Mouse (Mus musculus): Measurements from ENCODE around the gene Mlxipl.

The Mlxipl gene

GRCm38 (mm10) chr5:135079578-135079977 lies 10.1 kb upstream of the Mlxipl start:
- DNase-seq (ENCODE audit: low spot score in 2 of 2), result no peak

DNA sequence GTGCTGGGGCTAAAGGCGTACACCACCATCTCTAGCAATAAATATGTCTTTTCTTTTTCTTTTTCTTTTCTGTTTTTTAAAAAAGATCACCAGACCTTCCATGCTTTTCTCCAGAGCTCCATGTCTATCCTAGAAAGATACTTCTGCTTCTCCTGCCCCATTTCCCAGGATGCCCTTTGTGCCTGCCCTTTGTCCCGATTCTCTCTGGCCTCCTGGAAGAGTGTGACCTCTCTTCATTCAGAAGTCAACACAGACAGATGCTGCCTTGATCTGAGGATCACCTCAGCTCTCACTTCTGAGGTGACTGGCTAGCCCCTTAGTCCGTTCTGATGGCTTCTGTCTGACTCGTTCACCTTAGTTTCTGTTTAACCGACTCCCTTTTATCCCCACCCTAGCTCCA lies 9.2 kb upstream of the Mlxipl start:
- DNase-seq (ENCODE audit: low spot score in 2 of 2), result no peak

- DNase-seq (ENCODE audit: low spot score in 2 of 2), result no peak
Observed at GRCm38 (mm10) chr5:135086871-135087270, 2.8 kb upstream of the Mlxipl start.

GRCm38 (mm10) chr5:135100981-135101380 lies 11.3 kb downstream of the Mlxipl start:
- DNase-seq (ENCODE audit: low spot score in 2 of 2), result no peak

DNA sequence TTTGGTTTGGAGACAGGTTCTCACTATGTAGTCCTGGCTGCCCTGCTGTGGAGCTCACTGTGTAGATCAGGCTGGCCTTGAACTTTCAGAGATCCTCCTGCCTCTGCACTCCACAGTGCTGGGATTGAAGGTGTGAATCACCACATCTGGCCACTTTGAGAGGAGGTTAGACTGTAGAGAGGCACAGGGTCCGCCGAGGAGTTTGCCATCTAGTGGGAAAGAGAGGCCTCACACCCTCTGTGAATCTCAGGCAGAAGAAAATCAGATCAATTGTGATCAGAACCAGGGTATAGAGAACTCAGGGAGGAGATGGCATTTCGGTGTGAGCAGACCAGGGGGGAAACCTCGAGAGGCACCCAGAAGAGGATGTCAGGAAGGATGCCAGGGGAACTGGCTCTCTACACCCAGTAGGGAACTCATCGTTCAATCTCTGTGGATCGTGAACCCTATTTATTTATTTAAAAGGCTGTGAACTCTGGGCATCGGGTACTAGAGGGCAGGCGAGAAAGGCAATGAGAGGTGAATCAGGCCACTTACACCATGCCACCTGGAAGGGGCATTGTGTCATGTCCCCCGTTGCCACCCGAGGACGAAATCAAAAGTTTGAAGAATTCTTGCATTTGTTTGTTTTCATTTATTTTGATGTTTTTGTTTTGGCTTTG lies 14.4 kb downstream of the Mlxipl start:
- no peak for DNase-seq (ENCODE audit: low spot score in 2 of 2)

DNA sequence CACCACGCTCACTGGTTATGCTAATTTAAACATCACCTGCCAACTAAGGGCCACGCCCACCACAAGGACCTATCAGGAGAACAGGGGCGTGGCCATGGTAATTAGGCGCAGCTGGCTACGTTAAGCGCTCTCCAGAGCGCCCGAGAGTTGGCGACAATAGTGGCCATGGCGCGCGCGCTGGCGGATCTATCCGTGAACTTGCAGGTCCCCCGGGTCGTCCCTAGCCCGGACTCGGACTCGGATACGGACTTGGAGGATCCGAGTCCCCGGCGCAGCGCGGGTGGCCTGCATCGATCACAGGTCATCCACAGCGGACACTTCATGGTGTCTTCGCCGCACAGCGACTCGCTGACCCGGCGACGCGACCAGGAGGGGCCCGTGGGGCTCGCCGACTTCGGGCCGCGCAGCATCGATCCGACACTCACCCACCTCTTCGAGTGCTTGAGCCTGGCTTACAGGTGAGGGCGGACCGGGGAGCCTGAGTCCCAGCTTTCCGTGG lies 17.1 kb downstream of the Mlxipl start:
- peak; percentile 37 to 63 for DNase-seq (ENCODE audit: low spot score in 2 of 2)

- DNase-seq (ENCODE audit: low spot score in 2 of 2), result peak in 1 of 2 experiments; percentile 13
Observed at GRCm38 (mm10) chr5:135107521-135108501, 18.1 kb downstream of the Mlxipl start.

- no peak for DNase-seq (ENCODE audit: low spot score in 2 of 2)
Observed at GRCm38 (mm10) chr5:135109017-135109416, 19.3 kb downstream of the Mlxipl start.

DNA sequence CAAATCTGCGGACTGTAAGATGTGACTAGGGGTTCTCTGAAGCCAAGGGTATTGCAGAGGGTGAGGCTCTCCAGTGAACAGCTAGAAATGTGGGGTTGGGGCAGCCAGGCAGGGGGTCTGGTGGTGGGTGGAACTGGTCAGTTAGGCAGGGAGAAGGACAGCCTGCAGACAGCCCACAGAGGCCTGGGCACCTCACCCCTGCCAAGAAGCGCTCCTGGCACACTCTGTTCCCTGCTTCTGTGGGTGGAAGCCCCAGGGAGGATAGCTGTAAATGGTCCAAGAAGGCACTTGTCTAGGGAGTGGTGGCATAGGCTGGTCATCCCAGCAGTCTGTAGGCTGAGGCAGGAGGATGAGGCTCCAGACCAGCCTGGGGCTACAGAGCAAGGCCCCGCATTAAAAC lies 19.7 kb downstream of the Mlxipl start:
- DNase-seq (ENCODE audit: low spot score in 2 of 2), result no peak

- DNase-seq (ENCODE audit: low spot score in 2 of 2), result no peak
Observed at GRCm38 (mm10) chr5:135109976-135110375, 20.3 kb downstream of the Mlxipl start.

- no peak for DNase-seq (ENCODE audit: low spot score in 2 of 2)
Observed at GRCm38 (mm10) chr5:135113782-135114181, 24.1 kb downstream of the Mlxipl start.

- DNase-seq (ENCODE audit: low spot score in 2 of 2), result no peak
Observed at GRCm38 (mm10) chr5:135115241-135115640, 25.6 kb downstream of the Mlxipl start.

DNA sequence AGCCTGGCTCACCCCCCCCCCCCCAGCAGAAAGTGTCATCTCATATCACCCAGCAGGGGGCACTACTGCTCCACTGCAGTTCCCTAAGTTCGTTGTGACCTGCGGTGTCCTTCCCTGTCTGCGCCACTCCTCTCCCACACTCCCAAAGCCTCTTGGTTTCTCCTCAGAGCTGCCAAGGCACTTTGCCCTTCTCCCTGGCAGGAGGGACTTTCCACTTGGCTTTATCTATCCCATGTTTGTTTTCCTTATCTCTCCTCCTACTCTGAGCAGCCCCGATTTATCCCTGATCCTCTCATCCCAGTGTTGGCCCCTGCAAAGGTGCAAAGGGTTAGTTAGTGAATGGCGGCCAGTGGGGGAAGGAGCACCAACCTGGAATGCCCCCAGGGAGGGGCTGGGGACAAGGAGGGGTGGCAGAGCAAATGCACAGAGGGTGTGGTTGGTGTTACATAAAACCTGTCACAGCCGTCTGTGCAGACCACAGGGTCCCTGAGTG lies 28.9 kb downstream of the Mlxipl start:
- DNase-seq (ENCODE audit: low spot score in 2 of 2), result peak; percentile 50 to 53

GRCm38 (mm10) chr5:135120753-135121152 lies 31.1 kb downstream of the Mlxipl start:
- DNase-seq (ENCODE audit: low spot score in 2 of 2), result no peak

DNA sequence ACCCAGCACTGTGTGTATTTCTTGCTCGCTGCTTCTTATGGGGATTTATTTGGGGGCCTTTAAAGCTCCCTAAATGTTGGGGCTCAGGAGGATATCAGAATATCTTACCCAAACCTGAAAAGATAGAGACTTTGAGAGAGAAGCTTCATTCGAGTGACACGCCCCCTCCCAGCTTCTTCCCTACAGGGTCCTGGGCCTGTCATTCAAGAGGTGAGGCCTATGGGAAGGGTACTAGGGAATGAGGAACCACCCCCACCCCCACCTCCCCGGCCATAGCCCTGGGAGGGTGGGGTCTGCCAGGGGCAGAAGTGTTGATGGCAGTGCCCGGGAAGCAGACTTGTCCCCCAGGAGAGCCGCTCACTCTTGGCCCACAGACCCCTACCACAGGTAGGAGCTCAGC lies 36.4 kb downstream of the Mlxipl start:
- peak in 1 of 2 experiments; percentile 5 for DNase-seq (ENCODE audit: low spot score in 2 of 2)

- DNase-seq (ENCODE audit: low spot score in 2 of 2), result no peak
Observed at GRCm38 (mm10) chr5:135127669-135128068, 38.0 kb downstream of the Mlxipl start.

GRCm38 (mm10) chr5:135129747-135130146 lies 40.1 kb downstream of the Mlxipl start:
- DNase-seq (ENCODE audit: low spot score in 2 of 2), result no peak

DNA sequence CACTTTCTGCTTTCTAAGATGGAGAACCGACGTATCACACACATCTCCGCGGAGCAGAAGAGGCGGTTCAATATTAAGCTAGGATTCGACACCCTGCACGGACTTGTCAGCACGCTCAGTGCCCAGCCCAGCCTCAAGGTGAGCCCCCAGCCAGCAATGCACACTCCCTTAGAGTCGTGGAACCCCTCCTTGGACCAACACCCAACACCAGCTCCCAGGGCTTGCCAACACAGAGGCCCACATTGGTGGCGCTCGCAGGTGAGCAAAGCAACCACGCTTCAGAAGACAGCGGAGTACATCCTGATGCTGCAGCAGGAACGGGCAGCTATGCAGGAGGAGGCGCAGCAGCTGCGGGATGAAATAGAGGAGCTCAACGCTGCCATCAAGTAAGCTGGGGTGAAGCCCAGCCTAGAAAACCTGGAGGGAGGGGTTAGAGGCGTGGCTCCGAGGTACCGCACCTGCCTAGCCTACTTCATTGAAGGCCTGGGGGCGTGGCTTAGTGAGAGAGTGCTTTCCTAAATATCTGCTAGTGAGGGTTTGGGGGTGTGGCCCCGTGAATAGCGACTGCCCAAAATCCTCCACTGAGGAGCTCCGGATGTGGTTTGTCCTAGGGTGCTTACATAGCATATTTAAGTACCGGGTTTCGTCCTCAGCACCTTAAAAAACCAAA lies 44.2 kb downstream of the Mlxipl start:
- DNase-seq (ENCODE audit: low spot score in 2 of 2), result peak in 1 of 2 experiments; percentile 11

DNA sequence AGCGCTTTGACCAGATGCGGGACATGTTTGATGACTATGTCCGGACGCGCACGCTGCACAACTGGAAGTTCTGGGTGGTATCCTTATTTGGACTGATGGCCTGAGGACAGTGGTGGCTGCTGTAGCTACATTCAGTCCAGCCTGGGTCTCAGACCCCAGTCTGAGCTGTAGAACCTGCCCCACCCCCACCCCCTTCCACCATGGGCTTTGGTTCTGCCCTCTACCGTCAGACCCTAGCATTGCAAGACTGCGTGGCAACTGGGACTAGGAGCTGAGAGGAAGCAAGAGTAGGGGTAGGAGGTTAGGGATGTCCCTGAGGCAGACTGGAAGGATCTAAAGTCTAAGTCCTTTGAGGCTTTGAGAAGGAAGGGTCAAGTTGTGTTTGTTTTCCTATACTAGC lies 44.8 kb downstream of the Mlxipl start:
- no peak for DNase-seq (ENCODE audit: low spot score in 2 of 2)

GRCm38 (mm10) chr5:135139881-135140280 lies 50.2 kb downstream of the Mlxipl start:
- no peak for DNase-seq (ENCODE audit: low spot score in 2 of 2)

DNA sequence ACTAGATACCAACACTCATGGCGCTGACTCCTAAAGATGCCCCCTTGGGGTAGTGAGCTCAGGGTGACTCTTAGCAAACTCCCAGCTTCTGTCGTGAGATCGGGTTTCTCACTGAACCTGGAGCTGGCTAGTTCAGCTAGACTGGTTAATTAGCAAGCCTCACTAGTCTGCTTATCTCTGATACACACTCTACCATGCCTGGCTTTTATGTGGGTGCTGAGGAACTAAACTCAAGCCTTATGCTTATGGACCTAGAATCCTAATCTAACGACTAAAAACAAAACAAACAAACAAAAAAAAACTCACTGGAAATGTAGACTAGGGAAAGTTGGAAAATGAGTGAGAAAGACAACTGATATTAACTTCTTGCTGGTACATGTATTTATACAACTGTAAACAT lies 54.8 kb downstream of the Mlxipl start:
- DNase-seq (ENCODE audit: low spot score in 2 of 2), result no peak

DNA sequence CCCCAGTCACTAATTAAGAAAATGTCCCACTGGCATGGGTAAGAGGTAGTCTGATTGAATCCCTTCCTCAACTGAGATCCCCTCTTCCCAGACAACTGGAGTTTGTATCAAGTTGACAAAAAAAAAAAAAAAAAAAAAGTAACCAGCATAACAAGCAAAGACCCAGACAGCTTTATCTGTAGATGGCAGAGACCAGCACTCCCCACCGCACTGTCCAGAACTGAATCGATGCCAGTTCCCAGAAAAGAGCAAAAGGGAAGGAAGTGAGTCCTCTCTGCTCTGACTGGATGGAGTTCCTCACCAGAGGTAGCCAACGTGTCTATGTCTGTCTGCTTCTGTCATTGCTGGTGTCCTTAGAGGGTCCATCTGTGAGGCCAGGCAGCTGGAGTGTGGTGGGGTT lies 55.8 kb downstream of the Mlxipl start:
- no peak for DNase-seq (ENCODE audit: low spot score in 2 of 2)
